Comparison of ENCODE assay signal across 12 mouse cellular contexts in genomic region chr3:53655343-53655742, GRCm38 (mm10). TPM values are rescaled to one million over a fixed set of nuclear protein-coding genes. Genes with fewer than 3 reads are reported as not detected.
DNase-seq lines count a peak whose midpoint lies in the region; ATAC-seq lines count a peak whose summit lies in the region.
"Had no signal": no experiment of that assay in that cellular context is flagged by ENCODE, and none has a peak within 500 bp of the region (broad histone marks: within the 10 kb centered on the region; RNA-seq: fewer than 3 reads in every experiment).

No protein-coding gene starts in this region.

- no peak overlapping the region for H3K27ac ChIP-seq in forebrain, embryonic 11.5 days (ENCODE audit: low read depth, low read length)
- H3K27ac ChIP-seq in forebrain, embryonic 16.5 days (ENCODE audit: low read length) = no peak overlapping the region
- H3K27ac ChIP-seq in kidney, embryonic 16.5 days (ENCODE audit: low read length) = no peak overlapping the region
- H3K27ac ChIP-seq in midbrain, embryonic 13.5 days = no peak overlapping the region
- H3K27ac ChIP-seq: liver, embryonic 13.5 days had no signal

- 86% methylated on average over 13 of the region's 13 CpGs for WGBS in forebrain, embryonic 11.5 days
- 87% methylated on average over 13 of the region's 13 CpGs for WGBS in forebrain, embryonic 16.5 days
- 90% methylated on average over 13 of the region's 13 CpGs for WGBS in kidney, embryonic 16.5 days
- WGBS in midbrain, embryonic 13.5 days = 92% methylated on average over 13 of the region's 13 CpGs

- ATAC-seq in forebrain, embryonic 11.5 days (replicated peaks; ENCODE audit: low FRiP score) = no peak
- no peak for ATAC-seq in forebrain, embryonic 16.5 days
- ATAC-seq in kidney, embryonic 16.5 days (ENCODE audit: low FRiP score, low TSS enrichment) = no peak
- no peak for ATAC-seq in midbrain, embryonic 13.5 days

- H3K4me2 ChIP-seq in forebrain, embryonic 11.5 days (ENCODE audit: low read depth, low read length, severe bottlenecking) = no peak overlapping the region
- no peak overlapping the region for H3K4me2 ChIP-seq in forebrain, embryonic 16.5 days (ENCODE audit: low read length)
- H3K4me2 ChIP-seq in kidney, embryonic 16.5 days (replicated peaks; ENCODE audit: low read depth, low read length) = peak overlapping the region; percentile 94
- H3K4me2 ChIP-seq in midbrain, embryonic 13.5 days (replicated peaks) = 0 out of 2 replicates have a peak overlapping the region, but pooled peaks have one; percentile 97

- H3K27me3 ChIP-seq in forebrain, embryonic 11.5 days (ENCODE audit: control insufficient read depth, insufficient read depth, low read length) = peaks cover 8% of the 10 kb centered on the region
- H3K27me3 ChIP-seq in forebrain, embryonic 16.5 days (replicated peaks; ENCODE audit: control insufficient read depth, insufficient read depth, low read length) = peaks cover 10% of the 10 kb centered on the region; the same call in 1 of the 2 replicates
- 0 out of 2 replicates have a peak, but pooled peaks cover 6% of the 10 kb centered on the region for H3K27me3 ChIP-seq in kidney, embryonic 16.5 days (ENCODE audit: insufficient read depth, low read length)
- peaks cover 37% of the 10 kb centered on the region for H3K27me3 ChIP-seq in midbrain, embryonic 13.5 days

- H3K4me3 ChIP-seq in forebrain, embryonic 11.5 days (ENCODE audit: low read depth, low read length) = no peak overlapping the region; the same call in 1 of the 2 replicates
- H3K4me3 ChIP-seq in forebrain, embryonic 16.5 days (replicated peaks; ENCODE audit: low read length) = no peak overlapping the region
- peak overlapping the region; percentile 59; the same call in 1 of the 2 replicates for H3K4me3 ChIP-seq in kidney, embryonic 16.5 days (ENCODE audit: low read length)
- no peak overlapping the region; the same call in 1 of the 2 replicates for H3K4me3 ChIP-seq in midbrain, embryonic 13.5 days (replicated peaks)
- H3K4me3 ChIP-seq: myocyte had no signal

- H3K9ac ChIP-seq in forebrain, embryonic 11.5 days (ENCODE audit: low read length) = no peak overlapping the region
- no peak overlapping the region for H3K9ac ChIP-seq in forebrain, embryonic 16.5 days (replicated peaks; ENCODE audit: low read depth, low read length)
- H3K9ac ChIP-seq in kidney, embryonic 16.5 days (replicated peaks; ENCODE audit: low read length) = no peak overlapping the region
- no peak overlapping the region for H3K9ac ChIP-seq in midbrain, embryonic 13.5 days (replicated peaks)
- H3K9ac ChIP-seq: liver, embryonic 13.5 days had no signal

- H3K36me3 ChIP-seq in forebrain, embryonic 11.5 days (ENCODE audit: control insufficient read depth, insufficient read depth, low read length) = no peaks in the 10 kb centered on the region
- H3K36me3 ChIP-seq in forebrain, embryonic 16.5 days (ENCODE audit: control insufficient read depth, insufficient read depth) = no peaks in the 10 kb centered on the region
- H3K36me3 ChIP-seq in kidney, embryonic 16.5 days (ENCODE audit: insufficient read depth, low read length) = peaks cover 40% of the 10 kb centered on the region
- no peaks in the 10 kb centered on the region for H3K36me3 ChIP-seq in midbrain, embryonic 13.5 days
- H3K36me3 ChIP-seq: liver, embryonic 13.5 days had no signal

- peaks cover 5% of the 10 kb centered on the region; the same call in 1 of the 2 replicates for H3K4me1 ChIP-seq in forebrain, embryonic 11.5 days (replicated peaks; ENCODE audit: control insufficient read depth, insufficient read depth, low read length)
- H3K4me1 ChIP-seq in forebrain, embryonic 16.5 days (replicated peaks; ENCODE audit: control insufficient read depth, insufficient read depth, low read length) = peaks cover 26% of the 10 kb centered on the region
- peaks cover 14% of the 10 kb centered on the region for H3K4me1 ChIP-seq in kidney, embryonic 16.5 days (ENCODE audit: insufficient read depth, low read length)
- H3K4me1 ChIP-seq in midbrain, embryonic 13.5 days (replicated peaks) = peaks cover 29% of the 10 kb centered on the region

- H3K9me3 ChIP-seq in forebrain, embryonic 11.5 days (ENCODE audit: control insufficient read depth, low read length) = peaks cover 6% of the 10 kb centered on the region; the same call in 1 of the 2 replicates
- H3K9me3 ChIP-seq in forebrain, embryonic 16.5 days (ENCODE audit: control insufficient read depth, low read length) = peaks cover 6% of the 10 kb centered on the region; the same call in 1 of the 2 replicates
- peaks cover 37% of the 10 kb centered on the region for H3K9me3 ChIP-seq in kidney, embryonic 16.5 days (ENCODE audit: low read length)
- H3K9me3 ChIP-seq in midbrain, embryonic 13.5 days = no peaks in the 10 kb centered on the region
- H3K9me3 ChIP-seq: liver, embryonic 13.5 days had no signal

- DNase-seq in forebrain, embryonic 11.5 days (ENCODE audit: low spot score) = peak; percentile 51
- no peak for DNase-seq in kidney, adult 9 months
- DNase-seq in adrenal gland, postnatal 36 days = peak; percentile 78 to 80
- DNase-seq in thymus, adult 18-20 months = no peak
- DNase-seq in urinary bladder, adult 2 months (ENCODE audit: low spot score) = no peak
- DNase-seq: cerebellum, adult 11 months; liver, embryonic 13.5 days; spleen, adult 18-20 months had no signal

RNA-seq across cellular contexts. Expression of gene Frem2, which starts 1.8 kb away (rescaled TPM):
- polyA plus RNA-seq in forebrain, embryonic 11.5 days (2014; fragmentation: Nextera tagmentation; extraction: Ambion mirVana) = 2.5 and 2.7 TPM in 2 replicates
- 1.2 and 1.5 TPM in 2 replicates for polyA plus RNA-seq in forebrain, embryonic 16.5 days (2015; fragmentation: Nextera tagmentation; extraction: Ambion mirVana)
- polyA plus RNA-seq in kidney, embryonic 16.5 days (2015; fragmentation: Nextera tagmentation; extraction: Ambion mirVana) = 15.1 and 15.6 TPM in 2 replicates
- under 1 TPM; 0.23 to 0.26 TPM for total RNA-seq in adrenal gland, postnatal 36 days (2021)
- polyA plus RNA-seq in midbrain, embryonic 13.5 days (2015; fragmentation: Nextera tagmentation; extraction: Ambion mirVana) = 1.0 and 1.1 TPM in 2 replicates
- polyA plus RNA-seq in urinary bladder, adult 2 months (2012; rRNA removed) = 18.6 and 24.1 TPM in 2 replicates

Comparison
In these comparisons a context has a peak if more than half of its experiments do, and no peak if none do; other contexts are left out.
1. DNase-seq: peak in forebrain, embryonic 11.5 days (single experiment) and adrenal gland, postnatal 36 days (2 of 2); none in kidney, adult 9 months (single experiment), thymus, adult 18-20 months (0 of 2) and urinary bladder, adult 2 months (single experiment).
2. H3K4me2 ChIP-seq: peak in kidney, embryonic 16.5 days (single experiment) and midbrain, embryonic 13.5 days (single experiment); none in forebrain, embryonic 11.5 days (single experiment) and forebrain, embryonic 16.5 days (single experiment).